Mouse (Mus musculus) small intestine, adult 2 months (tissue): ENCODE results near the gene Tuba1a.

Source experiments
- CTCF ChIP-seq: fragments of 200-500 bp; IDR thresholded peaks from 2 replicates; pipeline ENCODE4 v1.5.1; 2012; ENCODE audit warnings: low read depth, mild to moderate bottlenecking, control low read depth, inconsistent platforms, low read length, moderate library complexity, mixed read lengths; ENCODE audit not compliant: insufficient replicate concordance, insufficient read length; ENCODE audit errors: extremely low read depth
- POLR2A ChIP-seq: fragments of 200-500 bp; IDR thresholded peaks from 2 replicates; pipeline ENCODE4 v1.6.1; 2012; ENCODE audit warnings: low read depth, mild to moderate bottlenecking, control low read depth, inconsistent platforms, low read length, moderate library complexity

GRCm38 (mm10) chr15:98993865-98994264 lies 40.4 kb upstream of the Tuba1a start:
- TF ChIP-seq CTCF (peak; percentile 88; the same call in 1 of the 2 replicates), POLR2A (no peak)
